Mouse (Mus musculus) cerebellum, adult 18-20 months (tissue): ENCODE data around the gene Rsrc2.
"Not testable (repeated sequence)": the region's sequence is repeated elsewhere in the genome, so short reads cannot be mapped to it uniquely, and the experiment has no call there.

ENCODE experiments used
- DNase-seq, 2 experiments: peaks; one replicate each; pipeline ENCODE4 v3.0.0; 2021

Gene Rsrc2

GRCm38 (mm10) chr5:123749065-123750064 is at the start of gene Rsrc2, which contains the start of gene Kntc1:
TSS of gene Rsrc2 (minus strand) at chr5:123749414.
TSS of gene Kntc1 (plus strand) at chr5:123749716.
- peak; percentile 97 to 99 for DNase-seq

GRCm38 (mm10) chr5:123793081-123793480 is 43.9 kb upstream of the Rsrc2 start:
- DNase-seq: no peak

- no peak for DNase-seq
Measured at GRCm38 (mm10) chr5:123788976-123789375, 39.8 kb upstream of the Rsrc2 start.

GRCm38 (mm10) chr5:123781864-123782263 is 32.6 kb upstream of the Rsrc2 start:
- no peak for DNase-seq

GRCm38 (mm10) chr5:123780716-123781115 is 31.5 kb upstream of the Rsrc2 start:
- DNase-seq: no peak

- DNase-seq: no peak
Measured at GRCm38 (mm10) chr5:123773441-123773840, 24.2 kb upstream of the Rsrc2 start.

- DNase-seq: not testable (repeated sequence)
Measured at GRCm38 (mm10) chr5:123766455-123766854, 17.2 kb upstream of the Rsrc2 start.

- no peak for DNase-seq
Measured at GRCm38 (mm10) chr5:123765506-123765905, 16.3 kb upstream of the Rsrc2 start.

- no peak for DNase-seq
Measured at GRCm38 (mm10) chr5:123748339-123749064, 712 bp downstream of the Rsrc2 start.

- no peak for DNase-seq
Measured at GRCm38 (mm10) chr5:123747604-123748003, 1.6 kb downstream of the Rsrc2 start.

GRCm38 (mm10) chr5:123746253-123746652 is 3.0 kb downstream of the Rsrc2 start:
- no peak for DNase-seq

GRCm38 (mm10) chr5:123744358-123744757 is 4.9 kb downstream of the Rsrc2 start:
- DNase-seq: no peak

GRCm38 (mm10) chr5:123730981-123731380 is 18.2 kb downstream of the Rsrc2 start:
- no peak for DNase-seq

GRCm38 (mm10) chr5:123723816-123724215 is 25.4 kb downstream of the Rsrc2 start:
- not testable (repeated sequence) for DNase-seq

- peak; percentile 94 to 95 for DNase-seq
Measured at GRCm38 (mm10) chr5:123720328-123721311, 28.6 kb downstream of the Rsrc2 start, which contains the start of gene Zcchc8. TSS of gene Zcchc8 (minus strand) at chr5:123721100.

- DNase-seq: no peak
Measured at GRCm38 (mm10) chr5:123714622-123715021, 34.6 kb downstream of the Rsrc2 start.

GRCm38 (mm10) chr5:123713782-123714181 is 35.4 kb downstream of the Rsrc2 start:
- no peak for DNase-seq

- no peak for DNase-seq
Measured at GRCm38 (mm10) chr5:123709571-123709970, 39.6 kb downstream of the Rsrc2 start.

- DNase-seq: no peak
Measured at GRCm38 (mm10) chr5:123708598-123708997, 40.6 kb downstream of the Rsrc2 start.

GRCm38 (mm10) chr5:123700625-123701024 is 48.6 kb downstream of the Rsrc2 start:
- peak; percentile 32 to 39 for DNase-seq

GRCm38 (mm10) chr5:123699198-123699597 is 50.0 kb downstream of the Rsrc2 start:
- peak; percentile 87 to 89 for DNase-seq

GRCm38 (mm10) chr5:123696961-123697360 is 52.3 kb downstream of the Rsrc2 start:
- no peak for DNase-seq
